Mouse (Mus musculus): ENCODE measurements around the gene Zfp366.

DNA sequence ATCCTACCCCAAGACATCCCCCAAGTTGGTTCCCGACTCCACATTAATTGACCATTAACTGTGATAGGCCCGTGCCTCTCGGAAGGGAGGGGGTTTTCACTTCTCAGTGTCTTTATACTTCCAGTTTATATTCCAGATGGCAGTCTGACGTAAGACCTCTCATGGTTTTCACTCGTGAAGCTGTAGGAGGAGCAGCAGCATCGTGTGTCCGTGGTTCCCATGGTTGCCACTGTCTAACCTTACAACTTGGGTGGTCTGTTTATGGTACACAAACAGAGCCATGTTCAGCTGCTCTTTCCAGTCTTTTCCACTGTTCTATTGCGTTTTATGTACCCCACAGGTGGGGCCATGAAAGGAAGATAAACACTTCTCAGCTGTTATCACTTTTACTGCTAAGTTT lies 33.5 kb upstream of the Zfp366 start:
- no peak for TF ChIP-seq GATA1 (IDR thresholded peaks at IDR 0.05; ENCODE audit: borderline replicate concordance, low read length)
- TF ChIP-seq FLI1 (IDR thresholded peaks at IDR 0.05; ENCODE audit: low read length): no peak
